Mouse (Mus musculus) spleen, postnatal 36 days (tissue): ENCODE measurements around the gene E130208F15Rik.

ENCODE experiments used
- DNase-seq, 2 experiments: peaks; one replicate each; pipeline ENCODE4 v3.0.0; 2022; ENCODE audit warnings: low spot score in 2 of 2, mixed read lengths in 1 of 2

The E130208F15Rik gene

DNA sequence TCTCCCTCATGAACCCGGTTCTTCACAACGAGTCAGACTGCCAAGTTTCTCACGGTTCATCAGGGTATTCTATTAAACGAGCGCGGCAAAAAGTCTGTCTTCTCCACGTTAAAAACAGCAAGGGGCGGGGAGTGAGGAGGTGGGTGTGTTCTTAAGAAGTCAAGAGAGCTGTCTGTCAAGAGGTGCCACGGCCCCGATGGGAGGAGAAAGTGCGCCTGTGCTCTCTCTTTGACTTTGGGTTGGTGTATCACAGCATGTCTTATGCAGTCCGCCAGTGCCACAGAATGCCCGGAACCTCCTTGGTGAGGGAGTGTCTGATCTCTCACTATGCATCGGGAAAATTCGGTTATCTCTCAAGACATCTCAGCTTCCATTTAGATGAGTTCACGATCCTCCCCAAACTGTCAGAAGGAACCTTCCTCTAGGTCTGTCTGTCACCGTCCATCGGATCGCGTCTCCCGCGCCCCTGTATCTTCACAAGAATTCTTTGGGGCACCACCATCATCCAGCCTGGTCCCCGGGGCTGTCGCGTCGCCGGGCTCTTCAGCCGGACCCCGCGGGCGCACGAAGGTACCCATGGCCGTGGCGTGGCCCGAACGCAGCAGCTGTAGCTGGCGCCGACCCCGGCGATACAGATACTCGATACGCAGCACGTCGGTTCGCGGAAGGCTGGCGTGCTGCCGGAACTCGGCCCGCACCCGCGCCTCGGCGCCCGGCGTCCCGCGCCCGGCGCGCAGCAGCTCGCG is at the start of gene E130208F15Rik:
Gene E130208F15Rik (plus strand): TSS at position 202 of the 746 bp plus-strand sequence.
- peak; percentile 78 to 82 for DNase-seq

DNA sequence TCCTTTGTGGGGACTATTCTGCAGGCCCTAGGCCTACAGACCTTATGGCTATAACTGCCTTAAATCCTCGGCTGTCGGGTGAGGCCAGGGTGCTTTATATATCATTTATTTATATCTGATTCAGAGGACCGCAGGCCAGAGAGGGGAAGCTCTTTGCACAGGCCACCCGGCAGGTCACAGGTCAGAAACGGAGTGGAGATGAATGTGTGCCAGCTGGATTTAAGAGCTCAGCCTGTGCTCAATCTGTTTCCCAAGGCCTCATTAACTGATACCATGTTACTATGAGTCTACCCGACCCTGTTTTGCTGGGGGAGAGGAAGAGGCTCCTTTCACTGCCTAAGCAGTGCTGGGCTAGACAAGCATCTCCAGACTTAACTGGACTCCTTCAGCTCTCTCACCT is 47.2 kb upstream of the E130208F15Rik start:
- DNase-seq, result no peak

DNA sequence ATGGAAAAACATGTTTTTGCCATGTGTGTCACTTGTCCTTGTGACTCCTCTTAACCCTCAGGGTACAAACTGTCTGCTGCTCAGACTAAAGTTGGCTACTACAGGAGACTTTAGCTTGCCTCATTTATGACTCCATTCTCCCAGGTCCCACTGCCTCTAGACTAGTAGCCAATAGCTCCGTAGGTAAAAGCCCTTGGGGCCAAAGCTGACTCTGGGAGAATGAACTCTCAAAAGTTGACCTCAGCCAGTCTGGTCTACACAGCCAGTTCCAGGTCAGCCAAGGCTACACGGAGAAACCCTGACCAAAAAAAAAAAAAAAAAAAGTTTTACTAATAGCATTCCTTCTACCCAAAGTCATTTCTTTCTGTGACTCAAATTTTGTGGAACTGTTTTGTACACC is 42.6 kb upstream of the E130208F15Rik start:
- DNase-seq, result no peak

DNA sequence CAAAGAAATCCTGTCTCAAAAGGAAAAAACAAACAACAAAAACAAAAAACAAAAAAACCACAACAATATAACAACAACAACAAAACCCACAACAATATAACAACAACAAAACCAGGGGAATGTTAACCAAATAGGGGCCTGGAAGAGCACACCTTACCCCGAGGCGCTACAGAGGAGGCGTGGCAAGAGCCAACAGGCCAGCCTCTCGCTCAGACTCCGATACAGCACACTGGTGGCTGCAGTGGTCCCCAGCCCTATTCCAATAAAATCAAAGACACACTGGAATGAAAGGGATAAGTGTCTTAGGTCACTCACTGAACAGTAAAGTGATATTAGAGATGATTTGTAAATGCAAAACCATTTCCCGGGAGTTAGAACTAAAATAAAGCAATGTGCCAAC is 42.0 kb upstream of the E130208F15Rik start:
- DNase-seq, result no peak

DNA sequence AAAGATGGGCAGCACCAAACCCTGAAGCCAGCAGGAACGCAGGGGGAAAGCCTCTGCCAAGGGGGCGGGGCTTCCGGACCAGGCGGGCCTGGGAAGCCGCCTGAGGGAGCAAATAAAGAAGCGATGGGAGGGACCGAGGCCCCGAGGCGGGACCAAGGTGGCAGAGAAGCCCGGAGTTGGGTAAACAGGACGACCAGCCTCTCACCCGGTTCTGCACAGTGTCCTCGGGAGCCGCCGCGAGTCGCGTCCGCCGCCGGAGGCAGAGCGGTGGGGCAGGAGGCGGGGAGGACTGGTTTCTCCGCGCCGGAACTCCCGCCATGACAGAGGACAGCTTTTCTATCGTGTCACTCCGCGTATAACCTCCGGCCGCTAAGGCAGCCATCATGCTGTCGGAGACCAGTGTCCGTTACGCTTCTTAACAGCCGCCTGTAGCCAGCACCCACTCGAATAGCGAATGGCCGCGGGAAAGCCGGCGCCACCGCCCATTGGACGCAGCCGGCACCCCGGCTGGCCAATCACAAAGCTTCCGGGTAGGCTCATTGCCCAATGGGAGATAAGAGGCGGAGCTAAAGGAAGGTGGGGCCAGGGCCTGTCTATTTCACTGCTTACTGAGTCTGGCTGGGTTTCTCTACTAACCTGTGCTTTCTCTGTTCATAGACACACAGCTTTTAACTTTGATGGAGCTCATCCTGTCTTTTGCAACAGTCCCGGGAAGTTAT is 41.4 kb upstream of the E130208F15Rik start, which contains the start of the genes Thap8 and Wdr62:
Gene Thap8 (plus strand): TSS at position 144 of the 719 bp plus-strand sequence.
Gene Wdr62 (minus strand): TSS at position 469 of the 719 bp plus-strand sequence.
- DNase-seq, result peak; percentile 90 to 93

DNA sequence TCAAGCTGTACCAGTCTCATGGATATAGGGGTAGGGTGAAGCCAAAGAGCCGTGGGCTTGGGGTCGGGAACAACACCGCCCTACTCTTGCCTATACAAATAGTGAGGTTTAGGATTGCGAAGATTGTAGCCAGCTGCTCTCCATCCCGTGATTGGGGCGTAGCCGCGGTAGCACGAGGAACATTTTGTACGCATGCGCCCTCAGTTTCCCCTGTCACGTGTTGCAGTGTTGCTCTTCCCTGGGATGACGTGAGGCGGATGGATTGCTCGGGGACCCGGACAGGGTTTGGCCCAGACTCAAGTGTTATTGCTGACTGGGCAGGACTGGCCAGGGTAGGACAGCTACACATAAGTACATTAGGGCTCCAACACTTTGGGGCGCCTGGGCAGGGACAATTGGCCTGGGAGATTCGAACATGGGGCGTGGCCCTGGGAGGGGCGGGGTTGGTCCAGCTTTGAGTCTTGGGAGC is 40.8 kb upstream of the E130208F15Rik start:
- DNase-seq, result peak; percentile 75 to 83

DNA sequence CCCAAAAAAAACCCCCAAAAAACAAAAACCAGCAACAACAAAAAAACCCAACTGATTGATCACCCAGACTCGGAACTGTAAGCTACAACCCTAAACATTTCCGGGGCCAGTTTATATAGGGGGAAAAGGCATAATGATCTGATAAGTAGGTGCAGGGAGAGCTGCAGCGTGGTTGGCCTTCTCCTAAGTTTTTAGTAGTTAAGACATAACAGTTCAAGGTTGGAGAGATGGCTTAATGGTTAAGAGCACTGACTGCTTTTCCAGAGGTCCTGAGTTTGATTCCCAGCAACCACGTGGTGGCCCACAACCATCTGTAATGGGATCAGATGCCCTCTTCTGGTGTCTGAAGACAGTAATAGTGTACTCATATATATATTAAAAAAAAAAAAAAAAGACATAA is 40.0 kb upstream of the E130208F15Rik start:
- no peak for DNase-seq

DNA sequence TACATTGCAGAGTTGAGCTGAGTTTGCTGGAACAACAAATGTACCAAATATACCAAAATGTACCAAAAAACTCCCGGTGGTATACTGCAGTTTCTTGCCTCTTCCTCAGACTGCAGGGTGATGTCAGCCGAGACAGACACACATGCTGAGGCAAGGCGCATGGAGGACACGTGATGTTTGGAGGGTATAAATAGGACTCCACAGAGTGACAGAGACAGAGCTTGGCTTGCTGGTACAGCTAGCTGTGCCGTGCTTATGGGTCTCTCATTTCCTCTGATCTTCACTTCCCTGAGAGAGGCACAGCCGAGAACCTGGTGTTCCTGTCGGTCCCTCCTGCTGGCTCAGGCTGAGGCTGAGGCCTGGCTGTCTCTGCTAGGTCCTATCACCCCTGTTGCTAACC is 38.8 kb upstream of the E130208F15Rik start:
- DNase-seq, result no peak

DNA sequence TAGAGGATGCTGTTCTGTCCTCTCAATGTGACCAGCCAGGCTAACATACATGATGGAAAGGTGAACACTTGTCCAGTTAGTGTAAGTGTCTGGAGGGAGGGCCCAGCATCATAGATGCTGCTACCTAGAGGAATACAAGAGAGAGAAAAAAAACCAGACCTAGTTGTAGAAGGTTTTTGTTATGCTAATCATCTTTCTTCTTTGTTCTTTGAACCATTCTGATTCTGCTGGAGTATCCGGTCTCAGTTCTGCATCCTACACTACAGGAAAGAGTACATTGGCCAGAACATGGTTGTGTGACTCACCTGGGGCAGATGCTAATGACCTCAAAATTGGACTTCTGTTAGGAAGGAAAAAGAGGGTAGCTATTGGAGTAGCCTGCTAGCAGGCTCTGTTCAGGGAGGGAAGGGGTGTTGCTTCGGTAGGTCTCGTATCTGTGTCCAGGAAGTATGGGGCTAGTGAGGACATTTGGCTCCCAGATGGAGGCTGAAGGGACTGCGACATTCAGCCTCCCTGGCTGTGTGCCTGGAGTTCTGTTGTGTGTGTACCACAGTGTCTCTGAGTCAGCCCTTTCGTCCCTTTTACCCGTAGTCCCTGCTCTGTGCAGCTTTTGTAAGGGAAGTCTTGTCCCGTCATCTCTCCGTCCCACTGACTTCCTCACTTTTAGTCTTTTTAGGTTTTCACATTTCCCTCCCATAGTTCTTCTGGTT is 34.7 kb upstream of the E130208F15Rik start:
- no peak for DNase-seq

DNA sequence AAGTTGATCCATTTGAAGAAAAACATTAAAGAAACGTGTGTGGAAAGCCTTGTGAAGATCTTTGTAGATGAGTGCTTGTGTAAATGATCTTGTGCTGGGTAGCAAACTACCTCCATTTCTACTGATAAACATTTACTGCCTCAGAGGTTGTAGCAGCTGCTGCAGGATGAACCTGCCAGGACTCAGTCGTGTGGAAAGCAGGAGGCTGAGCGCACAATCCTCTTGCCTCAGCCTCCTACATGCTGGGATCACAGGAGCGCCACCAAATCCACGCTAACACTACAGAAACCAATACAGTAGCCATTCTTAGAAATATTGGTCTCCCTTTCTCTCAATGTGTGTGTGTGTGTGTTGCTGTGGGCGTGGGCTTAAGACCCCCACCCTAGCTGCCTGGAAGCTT is 33.5 kb upstream of the E130208F15Rik start:
- no peak for DNase-seq

DNA sequence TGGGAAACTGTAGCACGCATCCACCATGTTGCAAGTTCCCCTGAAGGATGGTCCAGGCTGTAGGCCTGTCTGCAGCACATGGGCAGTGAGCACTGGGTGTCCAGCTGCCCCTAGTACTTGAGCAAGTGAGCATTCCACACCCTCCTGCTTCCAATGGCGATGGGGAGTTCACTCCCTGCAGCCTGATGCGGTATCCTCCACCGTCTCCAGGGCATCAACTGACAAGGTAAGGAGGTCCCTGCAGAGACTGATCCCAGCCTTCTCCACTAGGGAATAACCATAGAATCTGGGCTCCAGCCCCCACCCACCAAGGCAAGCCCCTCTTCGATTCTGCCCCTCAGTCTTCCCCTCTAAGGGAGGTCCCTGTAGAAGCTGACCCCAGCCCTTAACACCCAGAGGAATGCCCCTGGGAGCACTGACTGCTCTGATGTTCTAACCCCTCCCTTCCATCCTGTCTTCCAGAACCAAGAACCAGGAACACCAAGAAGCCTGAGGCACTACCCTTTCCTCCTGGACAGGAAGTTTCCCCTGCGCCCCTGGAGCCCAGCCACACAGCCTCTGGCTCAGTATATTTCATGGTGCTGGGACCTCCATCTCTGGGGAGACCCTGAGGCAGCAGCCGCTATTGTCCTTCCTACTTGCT is 32.3 kb upstream of the E130208F15Rik start:
- no peak for DNase-seq

DNA sequence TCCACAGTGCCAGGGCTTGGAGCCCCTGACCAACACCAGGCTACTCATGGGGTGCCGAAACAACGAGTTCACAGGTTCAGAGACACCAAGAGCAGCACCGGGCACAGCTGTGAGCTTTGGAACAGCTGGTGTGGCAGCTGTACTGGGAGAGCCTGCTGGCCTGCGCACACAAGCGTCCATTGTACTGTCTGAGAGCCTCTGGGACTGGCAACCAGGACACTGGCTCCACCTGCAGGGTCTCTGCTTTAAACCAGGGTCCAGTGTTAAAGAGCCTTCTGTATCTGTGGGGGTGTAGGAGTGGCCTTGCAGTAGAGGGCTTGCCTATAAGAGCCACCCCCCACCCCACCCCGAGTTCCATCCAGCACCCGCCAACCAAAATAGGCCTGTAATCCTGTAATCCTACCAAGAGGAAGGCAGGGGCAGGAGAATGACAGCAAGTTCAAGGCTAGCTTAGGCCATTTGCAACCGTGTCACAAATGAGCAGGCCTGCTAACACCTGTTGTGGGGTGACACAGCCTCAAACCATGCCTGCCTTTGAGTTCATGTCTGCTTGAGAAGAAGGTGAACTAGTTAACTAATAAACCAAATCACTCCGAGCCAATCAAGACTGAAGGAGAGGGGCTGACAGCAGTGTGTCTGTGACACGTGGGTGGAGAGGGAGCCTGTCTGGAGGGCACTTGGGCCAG is 31.7 kb upstream of the E130208F15Rik start:
- DNase-seq, result no peak

DNA sequence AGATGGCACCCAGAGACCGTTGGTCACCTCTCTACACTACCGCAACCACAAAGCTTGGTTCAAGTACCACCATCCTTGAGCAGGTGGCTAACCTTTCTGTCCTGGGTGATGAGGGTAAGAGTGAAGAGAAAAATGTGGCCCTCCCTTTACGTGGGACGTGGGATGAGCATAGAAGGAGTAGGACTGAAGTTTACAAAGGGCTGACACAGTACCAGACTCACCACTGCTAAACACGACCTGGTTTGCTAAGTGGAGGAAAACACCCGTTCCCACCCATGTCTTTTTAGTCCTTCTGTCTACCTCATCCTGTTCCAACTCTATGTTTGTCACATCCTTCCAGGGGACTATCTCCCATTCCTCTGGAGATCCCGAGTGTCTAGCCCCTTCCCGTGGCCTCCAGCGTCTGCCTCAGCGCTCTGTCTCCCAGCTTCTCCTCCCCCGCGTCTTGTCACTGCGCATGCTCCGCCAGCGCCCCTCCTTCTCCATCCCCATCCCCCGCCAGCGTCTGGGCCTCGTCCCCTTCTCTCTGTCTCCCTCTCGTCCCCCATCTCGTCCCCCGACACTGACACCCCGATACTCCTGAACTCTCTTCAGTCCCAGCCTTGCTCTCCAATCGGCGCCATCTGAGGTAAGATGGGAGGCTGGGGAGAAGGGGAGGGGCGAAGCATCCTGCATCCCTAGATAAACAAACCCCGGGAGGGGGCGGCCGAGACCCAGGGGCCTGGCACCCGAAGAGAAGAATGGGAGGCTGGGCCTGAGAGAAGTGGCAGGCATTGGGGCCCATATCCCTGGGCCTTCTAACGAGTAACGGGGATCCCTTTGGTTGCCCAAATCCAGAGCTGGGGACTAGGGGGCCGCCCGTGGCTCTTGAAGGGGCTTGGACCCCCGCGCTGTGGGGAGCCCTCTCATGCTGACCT is 30.1 kb upstream of the E130208F15Rik start, which contains the start of gene Clip3:
Gene Clip3 (plus strand): TSS at position 514 of the 917 bp plus-strand sequence.
- DNase-seq, result no peak

DNA sequence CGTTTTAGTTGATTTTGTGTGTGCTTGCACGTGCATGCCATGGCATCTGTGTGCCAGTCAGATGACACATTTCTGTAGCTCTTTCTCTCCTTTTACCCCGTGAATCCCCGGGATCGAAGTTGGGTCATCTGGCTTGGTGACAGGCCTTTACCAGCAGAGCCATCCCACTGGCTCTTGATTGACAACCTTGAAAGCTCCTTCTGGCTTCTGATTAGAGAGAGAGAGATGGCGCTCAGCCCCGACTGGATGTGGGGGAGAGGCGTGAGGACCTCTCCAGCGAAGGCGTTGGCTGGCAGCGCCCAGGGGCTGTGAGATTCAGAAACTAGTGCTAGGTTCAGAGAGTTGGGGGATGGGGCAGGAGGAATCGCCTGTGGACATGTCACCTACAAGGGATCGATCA is 27.7 kb upstream of the E130208F15Rik start:
- DNase-seq, result no peak

DNA sequence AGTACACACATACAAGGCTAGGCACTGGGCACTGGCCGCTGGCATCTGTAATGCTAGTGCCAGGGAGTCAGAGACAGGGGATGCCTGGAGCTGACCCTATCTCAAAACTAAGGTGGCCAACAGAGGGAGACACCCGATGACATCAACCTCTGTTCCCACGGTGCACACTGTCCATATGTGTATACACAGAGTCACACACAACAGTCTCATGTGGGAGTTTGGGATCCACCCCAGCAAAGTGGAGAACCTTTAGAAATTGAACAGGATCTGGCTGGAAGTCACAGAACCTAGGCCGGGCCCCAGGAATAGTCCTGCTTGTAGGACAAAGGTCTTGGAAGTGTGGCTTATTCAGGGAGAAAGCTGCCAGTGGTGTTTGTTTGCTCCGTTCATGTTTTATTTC is 27.2 kb upstream of the E130208F15Rik start:
- no peak for DNase-seq

DNA sequence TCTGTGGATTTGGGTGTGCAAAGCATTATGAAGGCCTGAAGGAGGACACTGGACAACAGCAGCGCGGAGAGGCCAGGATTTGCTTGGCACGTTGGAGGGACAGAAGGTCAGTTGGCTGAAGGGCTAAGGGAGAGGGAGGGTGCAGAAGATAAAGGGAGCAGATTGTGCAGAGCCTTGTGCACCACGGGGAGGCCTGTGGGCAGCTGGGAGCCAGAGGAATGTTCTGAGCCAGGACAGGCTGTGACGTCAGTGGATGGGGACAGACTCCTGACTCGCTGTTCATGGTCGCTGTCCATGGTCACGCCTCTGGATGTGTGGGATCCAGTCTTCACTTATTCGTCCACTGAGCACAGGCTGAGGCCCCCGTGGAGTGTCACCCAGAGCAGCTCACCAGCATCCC is 26.4 kb upstream of the E130208F15Rik start:
- DNase-seq, result no peak

DNA sequence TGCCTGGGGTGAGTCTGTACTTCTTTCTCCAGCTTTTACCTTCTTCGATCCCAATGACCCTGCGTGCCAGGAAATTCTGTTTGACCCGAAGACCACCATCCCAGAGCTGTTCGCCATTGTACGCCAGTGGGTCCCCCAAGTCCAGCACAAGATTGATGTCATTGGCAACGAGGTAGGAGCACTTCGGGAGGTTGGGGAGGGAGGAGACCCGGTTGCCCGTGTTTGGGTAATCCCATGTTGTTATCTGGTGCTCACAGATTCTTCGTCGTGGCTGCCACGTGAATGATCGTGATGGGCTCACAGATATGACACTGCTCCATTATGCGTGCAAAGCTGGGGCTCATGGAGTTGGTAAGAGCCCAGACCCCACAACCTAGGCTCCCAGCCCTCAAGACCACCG is 24.7 kb upstream of the E130208F15Rik start:
- no peak for DNase-seq

DNA sequence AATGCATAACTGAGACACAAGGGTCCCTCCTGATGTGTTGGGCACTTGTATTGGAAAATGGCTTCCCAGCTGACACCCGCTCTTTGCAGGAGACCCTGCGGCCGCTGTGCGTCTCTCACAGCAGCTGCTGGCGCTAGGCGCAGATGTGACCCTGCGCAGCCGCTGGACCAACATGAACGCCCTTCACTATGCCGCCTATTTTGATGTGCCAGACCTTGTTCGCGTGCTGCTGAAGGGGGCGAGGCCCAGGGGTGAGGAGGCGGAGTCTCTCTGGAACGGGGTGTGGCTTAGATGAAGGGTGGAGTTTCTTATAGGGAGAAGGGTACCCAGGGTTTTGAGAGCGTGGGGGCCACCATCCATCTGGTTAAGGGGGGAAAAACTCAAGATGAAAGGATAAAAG is 24.3 kb upstream of the E130208F15Rik start:
- DNase-seq, result no peak

DNA sequence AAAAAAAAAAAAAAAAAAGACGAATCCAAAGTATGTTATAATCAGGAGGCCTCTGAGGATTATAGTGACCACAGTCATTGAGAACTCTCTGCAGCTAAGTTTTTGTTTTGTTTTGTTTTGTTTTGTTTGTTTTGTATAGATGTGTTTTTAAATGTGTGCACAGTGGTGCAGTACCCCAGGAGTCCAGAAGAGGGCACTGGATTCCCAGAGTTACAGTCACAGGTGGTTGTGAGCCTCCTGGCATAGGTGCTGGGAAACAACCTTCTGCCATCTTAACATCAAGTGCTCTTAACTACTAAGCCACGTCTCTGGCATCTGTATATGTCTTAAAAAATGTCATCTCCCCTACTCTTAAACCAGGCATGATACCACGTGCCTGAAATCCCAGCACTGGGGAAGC is 20.6 kb upstream of the E130208F15Rik start:
- no peak for DNase-seq
